Mouse (Mus musculus) T-helper 17 cell (primary cell): ENCODE data around the gene Pi4k2a.

Source experiments
- in situ Hi-C, 2 experiments: fragments of 300-600 bp; cut with MboI, MseI; formaldehyde crosslinking; loops; 1 replicate in 1 of 2; 2 replicates in 1 of 2; pipeline ENCODE4 v1.15.1; 2025; ENCODE audit warnings: high pct_unique_total_duplicates in 2 of 2

The Pi4k2a gene

DNA sequence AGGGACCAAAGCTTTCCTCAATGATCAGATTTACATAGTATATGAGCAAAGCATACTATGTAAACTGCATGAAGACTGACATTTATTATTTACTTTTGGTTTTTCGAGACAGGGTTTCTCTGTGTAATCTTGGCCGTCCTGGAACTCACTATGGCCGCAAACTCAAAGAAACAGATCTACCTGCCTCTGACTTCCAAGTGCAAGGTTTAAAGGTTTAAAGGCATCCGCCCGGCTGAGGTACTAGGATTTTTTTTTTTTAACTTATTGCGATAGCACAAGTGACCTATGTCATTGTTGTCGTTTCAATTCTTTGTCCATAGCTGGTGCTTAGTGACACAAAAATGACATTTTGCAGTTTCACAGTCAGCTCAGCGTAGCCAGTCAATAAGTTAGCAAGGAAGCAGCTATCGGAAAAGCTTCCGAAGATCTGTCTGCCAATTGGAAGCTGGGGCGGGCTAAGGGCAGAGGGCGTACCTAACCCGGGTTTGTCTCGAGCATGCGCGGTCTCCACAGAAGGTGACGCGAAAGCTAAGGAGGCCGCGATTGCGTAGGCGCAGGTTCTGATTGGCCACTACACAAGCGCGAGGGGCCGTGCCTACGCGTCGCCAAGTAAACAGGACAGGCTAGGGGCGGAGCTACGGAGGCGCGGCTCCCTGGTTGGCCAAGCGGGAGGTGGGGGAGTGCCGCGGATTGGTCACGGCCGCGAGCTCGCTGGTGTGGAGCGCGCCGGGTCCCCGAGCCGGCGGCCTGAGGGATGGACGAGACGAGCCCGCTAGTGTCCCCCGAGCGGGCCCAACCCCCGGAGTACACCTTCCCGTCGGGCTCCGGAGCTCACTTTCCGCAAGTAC, at the start of gene Pi4k2a:
Pi4k2a (plus strand) TSS at position 723 of the 848 bp plus-strand sequence.
- in situ Hi-C loops, result loop anchor here in 1 of 2 experiments (10.0 kb wide), 1 partner anchor 75 kb away; the partner anchor contains the start of gene Zfyve27

- in situ Hi-C loops, result loop anchor here in 1 of 2 experiments (5.0 kb wide), 1 partner anchor 108 kb away; no protein-coding TSS in a partner anchor
Measured at GRCm38 (mm10) chr19:42043988-42044387, 46.3 kb upstream of the Pi4k2a start.

DNA sequence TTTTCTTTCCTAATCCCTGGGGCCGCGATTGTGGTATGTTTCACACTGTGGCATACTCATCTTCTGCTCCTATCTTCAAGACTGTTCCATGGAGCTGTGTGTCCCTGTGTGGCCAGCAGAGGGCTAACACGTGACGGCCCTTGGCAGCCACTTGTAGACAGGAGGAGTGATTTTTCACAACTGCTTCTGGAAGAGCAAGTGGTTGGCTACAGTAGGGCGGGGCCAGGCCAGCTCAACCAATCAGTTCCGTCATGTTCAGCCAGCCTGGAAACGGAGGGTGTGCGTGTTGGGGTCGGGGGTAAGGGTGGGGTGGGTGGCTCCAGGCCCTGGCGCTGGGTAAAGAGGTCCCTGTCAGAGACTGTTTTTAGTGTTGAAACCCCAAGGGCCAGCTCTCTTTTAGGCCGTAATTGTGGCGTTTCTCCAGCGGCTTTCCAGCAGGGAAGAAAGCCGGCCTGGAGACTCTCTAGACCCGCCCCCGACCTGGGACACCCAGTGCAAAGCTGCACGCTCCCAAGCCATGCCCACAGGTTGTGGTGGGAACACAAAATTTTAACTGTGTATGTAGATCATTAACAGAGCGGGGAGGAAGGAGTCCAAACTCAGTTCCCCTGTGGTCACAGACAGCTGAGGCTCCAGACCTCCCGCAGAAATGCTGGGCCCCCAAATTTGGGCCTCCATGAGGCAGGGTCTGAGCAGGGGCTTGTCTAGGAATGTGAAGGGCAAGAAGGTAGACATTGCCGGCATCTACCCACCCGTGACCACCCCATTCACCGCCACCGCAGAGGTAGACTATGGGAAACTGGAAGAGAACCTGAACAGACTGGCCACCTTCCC, 44.8 kb upstream of the Pi4k2a start, which contains the start of gene Hoga1:
Hoga1 (plus strand) TSS at position 342 of the 834 bp plus-strand sequence.
- in situ Hi-C loops, result no loop called here

- in situ Hi-C loops, result no loop called here
Measured at GRCm38 (mm10) chr19:42050251-42050650, 40.0 kb upstream of the Pi4k2a start.

DNA sequence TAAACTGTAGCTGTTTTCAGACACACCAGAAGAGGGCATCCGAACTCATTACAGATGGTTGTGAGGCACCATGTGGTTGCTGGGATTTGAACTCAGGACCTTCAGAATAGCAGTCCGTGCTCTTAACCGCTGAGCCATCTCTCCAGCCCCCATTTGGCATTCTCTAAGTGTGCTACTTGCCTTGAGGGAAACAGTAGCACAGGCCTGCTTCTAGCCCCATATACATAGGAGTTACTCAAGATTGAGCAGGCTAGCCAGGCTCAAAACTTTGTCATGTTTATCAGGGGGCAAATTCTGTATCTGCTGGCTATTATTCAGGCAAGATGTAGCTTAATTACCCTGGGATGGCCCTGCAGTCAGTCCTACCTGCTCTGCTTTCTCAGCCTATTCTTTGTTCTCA, 38.9 kb upstream of the Pi4k2a start:
- in situ Hi-C loops, result no loop called here

DNA sequence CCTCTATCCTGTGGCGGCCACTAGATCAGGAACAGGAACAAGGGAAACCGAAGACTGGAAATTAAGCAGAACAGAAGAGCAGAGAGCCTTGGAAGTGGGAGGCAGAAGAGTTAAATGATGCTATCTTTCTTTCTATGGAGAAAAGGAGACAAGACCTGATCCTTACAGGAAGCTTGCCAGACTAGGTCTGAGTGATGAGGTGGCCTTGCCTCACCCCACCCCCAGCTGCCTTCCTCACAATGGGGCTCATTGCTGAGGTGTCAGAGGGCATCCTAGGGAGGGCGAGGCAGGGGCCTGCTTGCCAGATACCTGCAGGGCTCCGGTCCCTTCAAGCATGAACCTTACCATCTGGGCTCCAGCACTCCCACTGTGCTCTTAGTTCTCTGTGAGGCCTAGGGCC, 38.3 kb upstream of the Pi4k2a start, which contains the start of gene 4933411K16Rik:
4933411K16Rik (plus strand) TSS at position 301 of the 400 bp plus-strand sequence.
- in situ Hi-C loops, result no loop called here

DNA sequence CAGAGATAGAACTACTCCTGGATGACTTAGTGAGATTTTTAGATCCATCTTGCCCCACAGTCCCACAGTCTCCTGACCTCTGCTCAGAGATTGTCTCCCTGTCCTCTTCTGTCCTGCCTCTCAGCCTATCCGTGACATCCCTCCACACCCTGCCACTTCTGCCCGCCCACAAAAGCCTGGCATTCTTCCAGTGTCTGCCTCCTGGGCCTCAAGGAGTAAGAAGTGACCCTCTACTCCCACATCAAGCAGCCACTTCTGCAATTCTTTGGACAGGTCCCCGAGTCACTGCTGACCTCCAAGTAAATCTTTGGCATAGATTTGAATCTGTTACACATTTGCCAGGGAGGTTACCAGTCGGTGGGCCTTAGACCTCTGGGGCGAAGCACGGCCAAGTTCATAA, 36.0 kb upstream of the Pi4k2a start:
- in situ Hi-C loops, result no loop called here

GRCm38 (mm10) chr19:42055881-42056280, 34.4 kb upstream of the Pi4k2a start:
- in situ Hi-C loops, result no loop called here

GRCm38 (mm10) chr19:42056719-42057409, 33.4 kb upstream of the Pi4k2a start:
- in situ Hi-C loops, result no loop called here

DNA sequence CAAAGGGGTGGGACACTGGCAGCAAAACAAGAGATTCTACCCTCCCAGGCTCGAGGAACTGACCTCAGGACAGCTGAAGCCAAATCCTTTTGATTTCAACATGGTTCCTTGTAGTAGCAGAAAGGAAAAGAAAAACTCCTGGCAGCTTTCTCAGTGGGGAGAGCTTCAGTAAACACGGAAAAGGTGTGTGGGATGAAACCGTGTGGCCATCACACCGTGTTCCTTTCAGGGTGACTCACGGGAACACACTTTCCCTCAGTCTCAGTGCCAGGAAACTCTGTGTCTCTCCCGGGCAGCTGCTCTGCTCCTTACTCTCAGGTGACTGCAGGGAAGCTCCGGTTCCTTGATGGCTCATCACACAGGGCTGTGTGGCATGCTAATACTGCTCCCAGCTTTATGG, 31.8 kb upstream of the Pi4k2a start:
- in situ Hi-C loops, result no loop called here

GRCm38 (mm10) chr19:42061443-42061842, 28.8 kb upstream of the Pi4k2a start:
- in situ Hi-C loops, result no loop called here

DNA sequence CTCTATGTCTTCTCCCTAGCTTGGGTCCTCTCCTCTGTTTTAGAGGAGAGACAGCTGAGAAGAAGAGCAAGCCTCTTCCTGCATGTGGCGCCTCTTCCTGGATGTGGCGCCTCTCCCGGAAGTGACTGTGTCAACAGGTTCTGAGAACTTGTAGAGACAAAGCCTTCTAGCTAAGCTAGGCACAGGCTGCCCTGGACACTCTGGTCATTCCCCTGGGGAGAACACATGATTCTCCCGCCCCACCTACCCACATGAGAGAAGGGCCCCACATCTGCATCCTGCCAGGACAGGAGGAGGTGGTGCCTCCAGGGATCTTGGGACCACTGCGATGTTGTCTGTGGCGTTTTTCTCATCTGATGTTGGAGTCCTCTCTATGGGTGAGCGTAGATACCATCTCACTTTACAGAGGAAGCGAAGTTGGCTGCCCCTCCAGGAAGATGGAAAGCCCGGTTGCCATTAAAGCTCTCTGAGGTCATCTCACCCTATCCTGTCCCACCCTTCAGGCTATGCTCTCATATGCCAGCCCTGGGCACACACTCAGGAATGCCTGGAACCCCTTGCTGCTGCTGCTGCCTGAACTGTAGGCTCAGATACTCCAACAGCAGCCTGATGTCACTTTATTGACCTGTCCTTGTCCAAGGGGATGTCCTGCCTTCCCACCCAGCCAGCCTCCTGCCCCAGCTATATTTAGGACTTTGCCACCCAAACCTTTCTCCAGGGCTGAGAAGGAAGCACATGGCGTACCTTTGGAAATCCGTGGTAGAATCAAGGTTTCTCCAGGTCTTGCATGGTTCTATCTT, 21.6 kb upstream of the Pi4k2a start:
- in situ Hi-C loops, result no loop called here

GRCm38 (mm10) chr19:42069241-42069525, 21.1 kb upstream of the Pi4k2a start:
- in situ Hi-C loops, result no loop called here

DNA sequence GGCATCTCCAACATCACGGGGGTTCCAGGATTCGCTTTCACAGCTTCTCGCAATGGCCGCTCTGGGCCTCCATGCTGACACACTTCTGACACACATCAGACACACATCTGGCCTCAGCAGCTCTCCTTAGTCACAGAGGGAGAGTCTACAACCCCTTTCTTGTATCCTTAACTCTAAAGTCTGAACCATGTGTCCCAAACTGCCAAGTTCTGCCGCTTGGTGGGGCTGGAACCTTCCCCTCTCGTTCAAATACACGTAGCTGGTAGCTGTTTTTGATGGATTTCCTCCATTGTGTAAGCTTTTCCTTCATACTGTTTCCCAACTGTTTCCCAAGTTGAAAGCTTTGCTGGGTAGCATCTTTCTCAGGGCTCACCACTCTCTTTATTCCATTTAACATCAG, 19.0 kb upstream of the Pi4k2a start:
- in situ Hi-C loops, result loop anchor here in 1 of 2 experiments (10.0 kb wide), 1 partner anchor 466 kb away; no protein-coding TSS in a partner anchor

- in situ Hi-C loops, result loop anchor here in 1 of 2 experiments (10.0 kb wide), 1 partner anchor 467 kb away; no protein-coding TSS in a partner anchor
Measured at GRCm38 (mm10) chr19:42071886-42072608, 18.2 kb upstream of the Pi4k2a start.

- in situ Hi-C loops, result loop anchor here in 1 of 2 experiments (10.0 kb wide), 1 partner anchor 468 kb away; no protein-coding TSS in a partner anchor
Measured at GRCm38 (mm10) chr19:42072802-42073201, 17.5 kb upstream of the Pi4k2a start.

- in situ Hi-C loops, result loop anchor here in 1 of 2 experiments (10.0 kb wide), 1 partner anchor 470 kb away; no protein-coding TSS in a partner anchor
Measured at GRCm38 (mm10) chr19:42075051-42075450, 15.2 kb upstream of the Pi4k2a start.

DNA sequence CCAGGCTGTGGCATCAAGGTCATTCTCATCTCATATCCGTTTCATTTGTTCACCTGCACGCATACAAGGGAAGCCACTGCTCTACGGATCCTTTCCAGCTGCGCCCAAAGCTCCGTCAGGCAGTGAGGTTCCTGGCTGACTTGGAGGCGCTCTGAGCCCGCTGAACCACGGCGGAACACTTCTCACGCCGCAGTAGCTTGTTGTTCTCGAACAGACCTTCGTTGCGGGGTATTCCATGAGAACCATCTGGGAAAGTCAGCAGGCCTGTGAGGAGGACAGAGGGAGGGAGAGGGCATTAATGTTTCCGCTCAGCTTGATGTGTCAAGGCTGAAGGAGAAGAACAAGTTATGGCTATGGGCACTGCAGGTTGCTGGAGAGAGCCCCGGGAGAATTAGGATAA, 14.3 kb upstream of the Pi4k2a start:
- in situ Hi-C loops, result loop anchor here in 1 of 2 experiments (10.0 kb wide), 1 partner anchor 471 kb away; no protein-coding TSS in a partner anchor

DNA sequence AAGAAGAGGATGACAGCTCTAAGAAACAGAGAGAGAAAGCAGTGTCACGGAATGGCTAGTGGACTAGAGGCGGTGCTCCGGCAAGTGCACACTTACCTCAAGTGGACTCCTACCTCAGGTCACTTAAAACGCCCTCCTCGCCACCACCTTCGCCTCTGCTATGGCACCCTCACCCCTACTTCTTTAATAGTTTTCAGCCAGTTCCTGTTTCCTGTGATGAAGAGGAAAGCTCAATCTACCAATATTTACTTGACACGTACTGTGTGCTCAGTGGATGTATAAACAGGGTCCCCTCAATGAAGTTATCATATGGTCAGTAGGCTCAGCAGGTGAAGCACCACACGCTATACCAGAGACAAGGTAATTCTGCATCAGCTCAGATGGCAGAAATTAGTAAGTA, 11.7 kb upstream of the Pi4k2a start:
- in situ Hi-C loops, result loop anchor here in 1 of 2 experiments (10.0 kb wide), 1 partner anchor 474 kb away; no protein-coding TSS in a partner anchor

DNA sequence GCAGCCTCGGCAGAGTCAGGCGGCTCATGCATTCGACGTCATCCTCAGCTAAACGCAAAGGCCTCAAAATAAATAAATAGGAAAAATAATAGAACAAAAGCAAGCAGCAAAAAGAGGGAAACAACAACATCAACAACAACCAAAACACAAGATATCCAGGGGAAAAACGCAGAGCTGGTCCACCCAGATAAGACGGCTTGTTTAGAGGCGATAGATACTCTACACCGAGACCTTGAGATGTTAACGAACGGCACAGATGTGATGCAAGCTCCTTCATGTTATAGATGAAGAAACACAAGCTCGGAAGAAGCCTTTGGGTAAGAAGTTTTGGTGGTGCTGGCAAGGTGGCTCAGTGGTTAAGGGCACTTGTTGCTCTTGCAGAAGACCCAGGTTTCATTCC, 11.3 kb upstream of the Pi4k2a start:
- in situ Hi-C loops, result loop anchor here in 1 of 2 experiments (10.0 kb wide), 1 partner anchor 474 kb away; no protein-coding TSS in a partner anchor
